Mouse (Mus musculus): Measurements from ENCODE around the gene Actr3b.

GRCm38 (mm10) chr5:25812922-25813321, 53.1 kb downstream of the Actr3b start:
- TF ChIP-seq CTCF (IDR thresholded peaks at IDR 0.05; ENCODE audit: low read depth, low read length) (no peak), GATA1 (IDR thresholded peaks at IDR 0.05; ENCODE audit: borderline replicate concordance, low read length) (no peak), GATA2 (IDR thresholded peaks at IDR 0.05; ENCODE audit: borderline replicate concordance, low read depth, low read length) (no peak), TAL1 (conservative IDR thresholded peaks at IDR 0.05; ENCODE audit: low read depth, low read length) (no peak)
